Mouse (Mus musculus) spleen, adult 2 months (tissue): Measurements from ENCODE around the gene Nacc1. TPM values are rescaled to one million over a fixed set of nuclear protein-coding genes. Genes with fewer than 3 reads are reported as not detected.

Source experiments
- DNase-seq, 2 experiments: peaks; one replicate each; pipeline versions ENCODE4 v3.0.0 to v3.0.0-alpha.2; 2012 to 2021; ENCODE audit warnings: low spot score in 2 of 2, low read depth in 1 of 2
- H3K27ac ChIP-seq: fragments of 200-500 bp; 2 replicates; pipeline ENCODE4 v1.5.1; 2012; ENCODE audit warnings: low read length, inconsistent platforms; ENCODE audit not compliant: insufficient read depth
- H3K27me3 ChIP-seq: fragments of 200-500 bp; 2 replicates; pipeline ENCODE4 v1.6.1; 2012; ENCODE audit warnings: mild to moderate bottlenecking, moderate library complexity, low read length, inconsistent platforms; ENCODE audit not compliant: control insufficient read depth, insufficient read depth
- H3K36me3 ChIP-seq: fragments of 200-500 bp; 2 replicates; pipeline ENCODE4 v1.6.1; 2012; ENCODE audit warnings: mild to moderate bottlenecking, low read length, inconsistent platforms; ENCODE audit not compliant: control insufficient read depth, insufficient read depth
- H3K4me1 ChIP-seq: fragments of 200-500 bp; 2 replicates; pipeline ENCODE4 v1.6.1; 2011; ENCODE audit warnings: inconsistent platforms; ENCODE audit not compliant: control insufficient read depth, insufficient read depth, insufficient read length
- H3K4me3 ChIP-seq: fragments of 200-500 bp; 2 replicates; pipeline ENCODE4 v1.5.1; 2011; ENCODE audit warnings: mild to moderate bottlenecking, inconsistent platforms; ENCODE audit not compliant: insufficient read depth, insufficient read length; ENCODE audit errors: extremely low read depth
- CTCF ChIP-seq: fragments of 200-500 bp; IDR thresholded peaks from 2 replicates; pipeline ENCODE4 v1.5.1; 2011; ENCODE audit warnings: mild to moderate bottlenecking, inconsistent platforms; ENCODE audit not compliant: insufficient read depth, insufficient read length, insufficient replicate concordance; ENCODE audit errors: extremely low read depth
- POLR2A ChIP-seq: fragments of 200-500 bp; IDR thresholded peaks from 2 replicates; pipeline ENCODE4 v1.6.1; 2011; ENCODE audit warnings: low read depth, low read length, inconsistent platforms
- WGBS: fragments of 180-500 bp; shearing (Covaris S2); methylation state at CpG from one replicate; pipeline ENCODE4 v1.1.7; 2018; 5-methylcytosine and 5-hydroxymethylcytosine counted together
- polyA plus RNA-seq: library from polyadenylated mRNA; depleted of rRNA; stranded (reverse); fragments of >200 nt; gene quantifications from 2 replicates; pipeline ENCODE4 v1.2.3, GENCODE M21; 2012

Nacc1 gene
- polyA plus RNA-seq, 1 experiment = 66.0 TPM

DNA sequence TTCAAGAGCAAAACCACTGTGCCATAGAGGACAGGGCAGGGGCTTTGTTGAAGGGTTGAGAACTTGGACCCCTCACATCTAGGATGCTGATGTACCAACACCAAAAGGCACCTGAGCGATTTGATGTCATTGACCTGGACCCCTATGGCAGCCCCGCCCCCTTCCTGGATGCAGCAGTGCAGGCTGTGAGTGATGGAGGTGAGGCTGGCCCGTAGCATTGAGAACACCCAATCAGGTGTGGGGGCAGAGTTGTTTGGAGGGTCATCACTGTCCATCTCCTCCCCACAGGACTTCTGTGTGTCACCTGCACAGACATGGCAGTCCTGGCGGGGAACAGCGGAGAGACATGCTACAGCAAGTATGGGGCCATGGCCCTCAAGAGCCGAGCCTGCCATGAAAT, 7.5 kb upstream of the Nacc1 start:
- H3K27ac ChIP-seq = no peak overlapping the region
- no peaks in the 10 kb centered on the region for H3K27me3 ChIP-seq
- 91% methylated on average over 6 of the region's 6 CpGs for WGBS
- TF ChIP-seq POLR2A (no peak), CTCF (no peak)
- H3K4me1 ChIP-seq = peaks cover 10% of the 10 kb centered on the region; the same call in 1 of the 2 replicates
- no peak overlapping the region for H3K4me3 ChIP-seq
- peaks cover 11% of the 10 kb centered on the region for H3K36me3 ChIP-seq
- DNase-seq = no peak

DNA sequence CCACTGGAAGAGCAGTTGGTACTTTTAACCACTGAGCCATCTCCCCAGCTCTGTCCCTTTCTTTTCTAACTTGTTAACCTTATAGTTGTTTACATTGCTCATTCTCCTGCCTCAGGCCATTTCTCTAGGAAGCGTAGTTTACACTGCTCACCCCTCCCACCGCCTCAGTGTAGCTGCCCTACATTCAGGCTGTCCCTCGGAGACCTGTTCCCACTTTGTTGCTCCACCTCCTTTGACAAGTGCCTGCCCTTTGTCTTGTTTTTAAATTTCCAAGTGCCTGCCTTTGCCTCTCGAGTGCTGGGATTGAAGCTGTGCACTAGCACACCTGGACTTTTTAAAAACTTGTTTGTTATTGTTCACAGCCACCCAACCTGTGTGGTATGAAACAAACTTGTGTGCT, 5.7 kb upstream of the Nacc1 start:
- Histone ChIP-seq H3K4me3 (no peak overlapping the region), H3K27me3 (no peaks in the 10 kb centered on the region), H3K27ac (no peak overlapping the region), H3K4me1 (peaks cover 9% of the 10 kb centered on the region; the same call in 1 of the 2 replicates), H3K36me3 (peaks cover 11% of the 10 kb centered on the region)
- WGBS = 83% methylated on average over 4 of the region's 4 CpGs
- no peak for DNase-seq
- no peak for TF ChIP-seq CTCF
- no peak for TF ChIP-seq POLR2A

DNA sequence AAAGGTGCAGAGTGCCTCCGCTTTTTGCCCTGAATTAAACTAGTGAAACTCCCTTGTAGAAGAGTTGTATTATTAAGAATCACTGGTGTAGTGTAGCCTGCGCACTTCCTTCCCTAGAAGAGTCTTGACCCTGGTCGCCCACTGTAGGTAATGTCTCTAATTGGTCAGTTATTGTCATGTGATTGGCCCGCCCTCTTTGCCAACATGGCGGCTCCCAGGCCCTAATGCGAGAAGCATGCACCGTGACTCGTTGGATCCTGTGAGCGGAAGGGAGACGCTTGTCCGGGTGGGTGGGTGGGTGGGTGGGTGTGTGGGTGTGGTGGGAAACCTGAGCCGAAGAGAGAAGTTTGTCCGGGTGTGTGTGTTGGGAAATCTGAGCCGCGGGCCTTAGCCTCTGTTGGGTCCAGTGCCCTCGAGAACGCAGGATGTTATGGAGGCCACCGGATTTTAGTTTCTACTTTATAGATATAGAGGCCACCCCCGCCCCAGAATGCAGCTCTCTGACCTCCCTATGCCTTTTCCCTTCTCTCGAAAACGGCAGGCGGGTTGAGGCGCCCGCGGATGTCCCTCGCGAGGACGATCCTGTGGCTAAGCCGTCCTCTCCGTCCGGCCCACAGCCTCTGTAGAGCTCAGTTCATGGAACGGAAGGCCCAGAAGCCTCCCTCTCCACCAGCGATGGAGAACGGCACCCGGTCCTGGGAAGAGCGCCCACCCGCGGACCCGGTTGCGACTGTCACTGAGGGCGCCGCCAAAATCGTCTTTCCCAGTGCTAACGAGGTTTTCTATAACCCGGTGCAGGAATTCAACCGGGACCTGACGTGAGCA, 1.6 kb upstream of the Nacc1 start:
- peaks cover 8% of the 10 kb centered on the region for H3K36me3 ChIP-seq
- H3K27me3 ChIP-seq = no peaks in the 10 kb centered on the region
- H3K27ac ChIP-seq = no peak overlapping the region; the same call in 1 of the 2 replicates
- peak; percentile 75 to 89 for DNase-seq
- H3K4me1 ChIP-seq = peaks cover 18% of the 10 kb centered on the region; the same call in 1 of the 2 replicates
- peak overlapping the region; percentile 62 for H3K4me3 ChIP-seq
- no peak; the same call in 1 of the 2 replicates for TF ChIP-seq POLR2A
- no peak for TF ChIP-seq CTCF
- WGBS = under 1% methylated on average over 47 of the region's 47 CpGs

DNA sequence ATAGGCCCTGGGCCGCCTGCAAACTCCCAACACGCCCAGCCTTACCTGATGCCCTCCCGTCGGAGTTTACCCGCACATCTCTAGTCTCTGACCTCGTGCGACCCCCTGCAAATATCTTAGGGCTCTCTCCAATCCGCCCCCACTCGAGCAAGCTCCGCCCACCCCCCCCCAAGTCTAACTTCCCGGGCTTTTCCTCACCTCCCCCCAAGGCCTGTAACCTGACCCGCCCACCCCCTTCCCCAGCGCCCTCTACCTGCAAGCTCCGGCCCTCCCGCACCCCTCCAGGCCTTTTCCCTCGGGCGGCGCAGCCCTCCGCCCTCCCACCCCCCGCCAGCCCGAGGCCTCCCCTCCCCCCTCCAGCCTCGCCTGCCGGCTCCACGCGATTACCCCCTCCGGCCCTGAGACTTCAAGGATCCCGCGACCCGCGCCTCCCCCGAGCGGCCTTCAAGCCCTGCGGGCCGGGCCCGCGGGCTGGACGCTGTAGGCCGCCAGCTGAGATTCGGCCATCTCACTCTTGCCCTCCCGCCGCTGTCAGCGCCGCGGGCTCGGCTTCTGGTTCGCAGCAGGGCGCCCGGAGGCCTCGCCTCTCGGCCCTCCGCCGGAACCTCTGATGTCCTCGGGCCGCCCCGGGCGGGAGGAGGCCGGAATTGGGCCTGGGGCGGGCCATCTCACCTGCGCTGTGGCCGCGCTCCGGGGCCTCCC, 508 bp downstream of the Nacc1 start:
- under 1% methylated on average over 52 of the region's 62 CpGs for WGBS
- peak in 1 of 2 experiments; percentile 8 for DNase-seq
- no peak for TF ChIP-seq CTCF
- no peak for TF ChIP-seq POLR2A
- H3K4me1 ChIP-seq = peaks cover 18% of the 10 kb centered on the region; the same call in 1 of the 2 replicates
- H3K27ac ChIP-seq = peak overlapping the region; percentile 77
- peaks cover 4% of the 10 kb centered on the region; the same call in 1 of the 2 replicates for H3K36me3 ChIP-seq
- H3K27me3 ChIP-seq = no peaks in the 10 kb centered on the region
- H3K4me3 ChIP-seq = peak overlapping the region; percentile 96

DNA sequence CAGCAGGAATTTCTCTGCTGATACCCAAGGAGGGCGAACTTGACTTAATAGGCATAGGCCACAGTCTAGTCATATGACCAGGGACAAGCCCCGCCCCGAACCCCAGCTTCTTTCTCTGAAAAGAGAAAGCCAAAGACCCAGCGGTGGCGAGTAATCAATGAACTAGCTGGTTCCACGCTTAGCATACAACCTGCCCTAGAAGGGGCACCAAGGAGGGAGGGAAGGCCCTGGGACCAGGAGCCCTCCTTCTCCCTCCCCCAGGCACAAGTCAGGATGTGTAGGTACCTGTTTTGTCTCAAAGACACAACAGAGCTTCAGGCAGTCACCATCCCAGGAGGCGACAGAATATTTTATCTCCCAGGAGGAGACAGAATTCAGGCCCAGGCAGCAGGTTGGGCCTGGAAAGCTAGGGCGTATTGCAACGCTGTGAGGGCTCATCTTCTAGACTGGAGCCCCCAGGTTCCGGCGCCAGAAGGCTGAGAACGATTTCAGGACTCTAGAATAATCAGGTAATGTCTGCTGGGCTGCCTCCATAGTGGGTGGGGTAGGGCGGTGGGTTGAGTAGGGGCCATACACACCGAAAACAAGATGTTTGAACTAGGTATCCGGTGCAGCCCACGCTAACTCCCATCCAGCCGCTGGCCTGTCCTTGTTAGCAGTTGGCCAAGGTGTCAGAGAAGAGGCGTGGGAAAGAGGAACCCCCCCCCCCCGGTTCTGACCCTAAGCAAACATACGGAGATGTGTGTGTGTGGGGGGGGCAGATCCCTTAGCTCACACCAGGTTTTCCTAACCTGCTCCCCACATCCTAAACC, 1.3 kb downstream of the Nacc1 start, which contains the start of gene Trmt1:
Gene Trmt1 (plus strand): TSS at position 117 of the 812 bp plus-strand sequence.
- Histone ChIP-seq H3K4me3 (peak within 1 kb of the TSS; percentile 96), H3K36me3 (peaks cover 4% of the 10 kb centered on the region; the same call in 1 of the 2 replicates), H3K4me1 (peaks cover 18% of the 10 kb centered on the region; the same call in 1 of the 2 replicates), H3K27me3 (no peaks in the 10 kb centered on the region), H3K27ac (peak within 1 kb of the TSS; percentile 27; the same call in 1 of the 2 replicates)
- TF ChIP-seq POLR2A (no peak), CTCF (no peak)
- DNase-seq = peak in 1 of 2 experiments; percentile 18
- WGBS = 10% methylated on average over 20 of the region's 20 CpGs

GRCm38 (mm10) chr8:84684537-84684936, 3.1 kb downstream of the Nacc1 start:
- Histone ChIP-seq H3K27me3 (no peaks in the 10 kb centered on the region), H3K27ac (no peak overlapping the region), H3K4me1 (peaks cover 14% of the 10 kb centered on the region; the same call in 1 of the 2 replicates), H3K36me3 (no peaks in the 10 kb centered on the region), H3K4me3 (no peak overlapping the region)
- WGBS = 71% methylated on average over 3 of the region's 3 CpGs
- TF ChIP-seq CTCF (no peak), POLR2A (no peak)
- DNase-seq = no peak
